Mouse (Mus musculus): ENCODE results near the gene Bpifb5.
"Not testable (repeated sequence)": the region's sequence is repeated elsewhere in the genome, so short reads cannot be mapped to it uniquely, and the experiment has no call there.

Gene Bpifb5

DNA sequence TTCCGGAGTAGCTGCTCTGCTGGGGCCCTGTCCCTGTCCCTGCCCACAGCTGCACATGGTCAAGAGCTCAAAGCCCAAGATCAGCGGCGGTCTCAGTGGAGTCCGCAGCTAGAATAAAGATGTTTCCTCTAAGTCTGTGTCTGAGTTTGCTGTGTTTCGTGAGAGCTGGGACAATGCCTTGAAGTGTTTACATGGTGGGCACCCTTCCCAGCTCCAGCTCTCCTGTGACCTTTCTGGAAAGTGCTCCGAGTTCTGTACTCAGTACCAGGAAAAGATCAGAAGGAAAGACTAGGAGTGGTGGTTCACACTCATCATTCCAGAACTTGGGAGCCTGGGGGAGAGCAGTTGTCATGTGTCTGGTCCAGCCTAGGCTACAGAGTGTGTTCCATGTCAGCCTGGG, 17.2 kb downstream of the Bpifb5 start:
- DNase-seq (ENCODE audit: low read depth, low spot score), result no peak

DNA sequence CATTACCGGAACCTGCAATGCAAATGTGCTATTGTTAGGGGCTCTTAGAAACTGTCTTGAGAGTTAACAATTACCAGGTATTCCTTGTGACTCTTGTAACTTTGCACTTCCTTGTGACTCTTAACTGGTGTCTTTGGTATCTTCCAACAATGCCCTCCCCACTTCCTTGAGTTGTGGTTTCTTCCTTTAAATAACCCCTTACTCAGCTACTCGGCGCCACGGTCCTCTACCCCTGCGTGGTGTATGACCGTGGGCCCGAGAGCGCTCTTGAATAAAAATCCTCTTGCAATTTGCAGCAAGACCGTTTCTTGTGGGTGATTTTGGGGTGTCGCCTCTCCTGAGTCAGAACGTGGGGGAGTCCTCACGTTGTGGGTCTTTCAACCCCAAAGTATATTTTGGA, 19.2 kb downstream of the Bpifb5 start:
- DNase-seq (ENCODE audit: low read depth, low spot score), result not testable (repeated sequence)

- DNase-seq (ENCODE audit: low read depth, low spot score), result no peak
Observed at GRCm38 (mm10) chr2:154243356-154244036, 20.0 kb downstream of the Bpifb5 start.

DNA sequence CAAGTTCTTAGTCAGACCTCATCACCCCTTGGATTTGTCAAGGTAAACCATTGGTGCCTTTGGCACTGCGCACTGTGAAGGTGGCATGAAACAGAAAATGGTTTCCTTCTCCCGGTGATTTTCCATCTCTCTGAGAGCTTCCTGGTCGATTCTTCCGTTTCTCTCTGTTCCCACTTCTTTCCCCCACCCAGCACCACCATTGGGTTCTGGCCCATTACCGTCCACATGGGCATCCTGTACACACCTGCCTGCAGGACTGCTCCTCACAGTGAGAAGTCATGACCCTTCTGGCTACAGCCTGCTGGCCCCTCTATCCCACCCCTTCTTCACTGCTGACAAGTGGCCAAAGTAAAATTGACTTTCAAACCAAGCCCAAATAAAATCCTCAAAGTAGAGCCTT, 21.8 kb downstream of the Bpifb5 start:
- DNase-seq (ENCODE audit: low read depth, low spot score), result no peak

DNA sequence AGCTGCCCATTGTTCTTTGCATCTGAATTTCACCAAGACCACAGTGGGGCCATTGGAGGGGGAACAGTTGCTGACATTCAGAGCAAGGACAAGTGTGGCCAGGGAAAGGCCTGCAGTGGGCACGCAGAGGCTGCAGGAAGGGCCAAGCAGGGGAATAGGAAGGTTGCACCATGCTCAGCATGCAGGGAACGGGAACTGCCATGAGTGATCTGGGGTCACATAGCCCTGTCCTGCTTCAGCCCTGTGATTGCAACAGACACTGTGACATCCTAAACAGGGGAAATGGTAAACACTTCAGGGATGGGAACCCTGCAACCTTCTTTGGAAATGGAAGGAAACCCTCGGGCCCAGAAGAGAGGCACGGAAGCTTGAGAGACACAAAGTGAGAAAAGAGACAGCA, 31.7 kb downstream of the Bpifb5 start:
- DNase-seq (ENCODE audit: low read depth, low spot score), result not testable (repeated sequence)

DNA sequence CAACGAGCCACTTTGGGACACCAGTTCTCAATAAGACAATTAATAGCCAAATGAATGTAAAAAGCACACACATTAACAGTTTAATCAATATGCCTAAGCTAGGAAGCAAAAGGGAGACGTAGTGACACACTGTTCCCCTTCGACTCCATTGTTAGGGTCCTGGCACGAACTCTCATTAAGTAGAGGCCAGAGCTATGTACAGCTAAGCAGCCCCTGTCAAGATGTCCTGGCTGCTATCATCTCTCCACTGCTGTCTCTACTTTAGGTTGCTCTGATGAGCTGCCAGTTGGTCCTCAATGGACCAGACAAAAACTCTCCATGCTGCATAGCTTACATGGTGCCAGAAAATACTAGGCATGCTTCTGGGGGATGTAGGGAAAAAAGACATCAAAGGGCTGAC, 32.2 kb downstream of the Bpifb5 start:
- no peak for DNase-seq (ENCODE audit: low read depth, low spot score)

GRCm38 (mm10) chr2:154257554-154257953, 34.0 kb downstream of the Bpifb5 start, which contains the start of gene Bpifb9a:
Bpifb9a (plus strand) TSS chr2:154257854.
- not testable (repeated sequence) for DNase-seq (ENCODE audit: low read depth, low spot score)

DNA sequence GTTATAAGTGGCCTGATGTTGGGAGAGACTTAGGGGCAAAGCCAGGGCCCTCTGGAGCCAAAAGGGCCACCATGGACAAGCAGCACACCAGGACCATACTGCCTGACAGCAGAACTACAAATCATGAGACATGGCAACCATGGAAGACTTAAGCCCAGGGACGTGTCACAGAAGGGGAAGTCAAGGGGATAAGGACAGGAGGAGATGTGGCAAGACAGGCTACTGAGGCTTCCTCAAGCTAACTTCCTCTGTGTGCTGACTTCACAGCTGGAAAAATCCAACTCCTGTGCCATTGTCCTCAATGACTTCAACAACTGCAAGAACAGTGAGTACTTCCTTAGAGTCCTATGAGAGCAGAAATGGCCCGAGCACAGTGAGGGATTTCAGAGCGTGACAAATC, 40.9 kb downstream of the Bpifb5 start:
- not testable (repeated sequence) for DNase-seq (ENCODE audit: low read depth, low spot score)
